Mouse (Mus musculus) cerebellum, postnatal 25 days (tissue): Measurements from ENCODE around the gene Nos2.
"Not testable (repeated sequence)": the region's sequence is repeated elsewhere in the genome, so short reads cannot be mapped to it uniquely, and the experiment has no call there.

Experiments used
- DNase-seq, 2 experiments: peaks; one replicate each; pipeline ENCODE4 v3.0.0; 2021; ENCODE audit warnings: mixed read lengths in 2 of 2

The Nos2 gene

DNA sequence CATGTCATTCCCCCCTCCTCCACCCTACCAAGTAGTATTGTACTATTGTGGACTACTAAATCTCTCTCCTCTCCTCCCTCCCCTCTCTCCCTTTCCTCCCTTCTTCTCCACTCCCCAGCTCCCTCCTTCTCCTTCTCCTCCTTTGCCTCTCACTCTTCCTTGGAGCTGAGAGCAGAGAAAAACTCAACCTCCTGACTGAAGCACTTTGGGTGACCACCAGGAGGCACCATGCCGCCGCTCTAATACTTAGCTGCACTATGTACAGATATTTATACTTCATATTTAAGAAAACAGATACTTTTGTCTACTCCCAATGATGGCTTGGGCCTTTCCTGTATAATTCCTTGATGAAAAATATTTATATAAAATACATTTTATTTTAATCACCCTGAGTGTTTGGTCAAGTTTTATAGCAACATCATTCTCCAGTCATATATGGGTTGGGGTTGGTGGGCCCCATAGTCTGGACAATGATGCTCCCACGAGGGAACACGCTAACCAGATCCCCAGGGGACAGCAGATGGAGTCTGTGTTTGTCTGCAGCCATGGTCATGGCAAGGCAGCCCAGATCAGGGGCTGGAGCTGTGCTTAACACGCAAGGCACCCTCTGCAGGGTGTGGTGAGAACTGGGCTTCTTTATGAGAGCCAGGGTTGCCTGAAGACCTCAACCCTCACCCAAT, 39.4 kb downstream of the Nos2 start:
- peak in 1 of 2 experiments; percentile 25 for DNase-seq

DNA sequence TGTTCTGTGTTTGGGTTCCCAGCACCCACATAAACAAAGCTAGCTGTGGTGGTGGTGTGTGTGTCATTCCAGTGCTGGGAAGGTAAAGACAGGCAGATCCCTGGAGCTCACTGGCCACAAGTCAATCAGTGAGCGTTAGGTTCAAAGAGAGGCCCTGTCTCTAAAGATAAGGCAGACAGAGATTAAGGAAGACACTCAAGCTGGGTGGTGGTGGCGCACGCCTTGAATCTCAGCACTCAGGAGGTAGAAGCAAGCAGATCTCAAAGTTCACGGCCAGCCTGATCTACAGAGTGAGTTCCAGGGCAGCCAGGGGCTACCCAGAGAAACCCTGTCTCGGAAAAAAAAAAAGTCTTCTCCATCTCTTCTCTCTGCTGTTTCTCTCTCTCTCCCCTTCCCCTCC, 40.6 kb downstream of the Nos2 start:
- DNase-seq: no peak

DNA sequence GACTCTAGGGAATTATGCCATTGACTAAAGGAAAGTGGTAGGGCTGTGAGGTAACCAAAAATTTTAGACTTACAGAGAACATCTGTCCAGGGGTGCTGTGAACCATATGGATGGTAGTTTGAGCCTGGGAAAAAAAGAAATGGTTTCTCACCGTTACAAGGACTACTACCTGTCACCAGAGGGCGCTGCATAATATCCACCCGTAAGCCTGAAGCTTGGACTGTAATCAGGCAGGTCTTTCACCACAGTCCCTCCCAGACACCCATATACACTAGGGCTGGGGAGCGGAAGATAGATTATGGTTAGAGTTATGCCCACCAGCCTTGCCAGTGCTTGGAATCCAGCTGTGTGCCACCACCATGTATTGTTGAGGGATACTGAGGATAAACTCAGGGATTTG, 46.8 kb downstream of the Nos2 start:
- DNase-seq: peak in 1 of 2 experiments; percentile 44

DNA sequence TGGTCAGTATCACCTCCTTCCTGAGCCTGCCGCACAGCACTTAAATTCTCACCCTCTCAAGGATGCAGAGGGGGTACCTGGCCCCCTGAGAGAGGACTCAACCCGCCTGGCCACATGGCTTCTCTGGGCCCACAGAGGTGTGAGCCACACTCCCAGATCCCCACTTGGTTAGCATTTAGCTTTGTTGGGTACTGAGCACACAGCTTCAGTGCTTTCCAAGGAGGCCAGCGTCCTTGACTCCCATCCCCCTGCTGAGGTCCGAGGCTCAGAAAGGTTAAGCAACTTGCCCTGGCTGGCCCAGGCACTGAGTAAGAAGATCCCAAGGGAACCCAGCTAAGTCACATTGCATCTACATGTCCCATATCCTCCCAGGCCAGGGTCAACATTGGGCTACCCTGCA, 47.5 kb downstream of the Nos2 start:
- DNase-seq: no peak

DNA sequence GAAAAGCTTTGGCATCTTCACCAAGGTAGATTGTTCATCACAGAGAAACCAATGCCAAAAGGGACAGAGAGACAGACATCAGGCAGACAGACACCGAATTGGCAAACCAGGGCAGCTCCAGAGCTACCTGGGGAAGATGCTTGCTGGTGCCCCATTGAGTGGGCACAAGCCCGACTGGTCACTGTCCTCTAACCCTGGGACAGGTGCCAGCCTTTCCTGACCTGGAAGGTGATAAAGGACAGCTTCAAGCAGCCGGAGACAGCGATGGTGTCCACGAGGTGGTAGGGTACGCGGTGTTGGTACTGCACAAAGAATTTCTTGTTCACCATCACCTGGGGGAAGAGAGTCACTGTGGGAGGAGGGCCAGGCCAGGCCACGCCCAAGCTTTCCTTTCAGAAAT, 50.5 kb downstream of the Nos2 start:
- DNase-seq: no peak

DNA sequence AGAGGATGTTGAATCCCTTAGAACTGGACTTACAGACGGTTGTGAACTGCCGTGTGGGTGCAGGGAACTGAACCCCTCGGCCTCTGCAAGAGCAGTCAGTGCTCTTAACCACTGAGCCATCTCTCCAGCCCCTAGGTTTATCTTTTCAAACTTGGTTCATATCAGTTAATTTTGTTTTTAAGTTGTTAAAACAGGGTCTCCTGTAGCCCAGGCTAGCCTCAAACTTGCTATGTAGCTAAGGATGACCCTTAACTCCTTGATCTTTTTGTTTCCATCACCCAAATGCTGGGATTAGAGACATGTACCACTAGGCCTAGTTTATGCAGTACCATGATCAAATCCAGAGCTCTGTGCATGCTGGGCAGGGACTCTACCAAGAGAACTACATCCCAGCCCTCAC, 51.2 kb downstream of the Nos2 start:
- DNase-seq: no peak

DNA sequence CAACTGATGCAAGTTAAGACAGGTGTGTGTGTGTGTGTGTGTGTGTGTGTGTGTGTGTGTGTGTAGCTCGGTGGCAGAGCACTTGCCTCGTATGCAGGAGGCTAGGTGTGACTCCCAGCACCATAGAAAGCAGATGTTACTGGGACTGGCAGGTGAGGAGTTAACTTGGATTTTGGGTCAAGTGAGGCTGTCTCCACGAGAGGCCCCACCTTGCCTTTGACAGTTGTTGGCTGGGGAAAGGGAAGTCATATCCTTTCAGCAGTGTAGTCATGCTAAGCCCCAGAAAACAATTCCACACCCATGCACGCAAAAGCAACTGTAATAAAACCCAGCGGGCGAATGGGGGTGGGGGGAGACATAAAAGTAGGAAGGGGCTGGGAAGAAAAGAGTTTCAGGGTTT, 51.7 kb downstream of the Nos2 start:
- no peak for DNase-seq

DNA sequence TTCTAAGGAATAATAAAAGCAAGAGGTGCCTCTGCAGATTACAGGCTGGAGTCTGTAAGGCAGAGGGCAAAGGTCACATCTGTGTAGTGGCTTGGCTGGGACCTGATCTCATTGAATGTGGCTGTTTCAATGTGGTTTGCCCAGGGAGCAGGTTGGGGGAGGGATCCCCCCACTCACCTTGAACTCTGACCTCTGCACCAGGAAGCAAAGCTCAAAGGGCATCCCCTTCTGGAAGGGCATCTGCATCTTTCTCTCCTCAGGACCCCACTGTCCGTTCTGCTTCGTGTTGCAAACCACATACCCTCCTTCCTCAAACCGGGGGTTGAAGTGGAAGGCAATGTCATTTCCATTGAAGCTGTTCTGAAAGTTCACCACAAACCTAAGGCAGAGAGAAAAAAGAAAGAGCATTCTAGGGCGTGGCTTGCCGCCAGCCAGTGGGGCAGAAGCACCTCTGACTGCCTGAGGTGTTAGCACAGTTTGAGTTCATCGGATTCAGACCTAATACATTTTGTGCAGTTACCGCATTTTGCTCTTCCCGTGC, 52.3 kb downstream of the Nos2 start:
- no peak for DNase-seq

DNA sequence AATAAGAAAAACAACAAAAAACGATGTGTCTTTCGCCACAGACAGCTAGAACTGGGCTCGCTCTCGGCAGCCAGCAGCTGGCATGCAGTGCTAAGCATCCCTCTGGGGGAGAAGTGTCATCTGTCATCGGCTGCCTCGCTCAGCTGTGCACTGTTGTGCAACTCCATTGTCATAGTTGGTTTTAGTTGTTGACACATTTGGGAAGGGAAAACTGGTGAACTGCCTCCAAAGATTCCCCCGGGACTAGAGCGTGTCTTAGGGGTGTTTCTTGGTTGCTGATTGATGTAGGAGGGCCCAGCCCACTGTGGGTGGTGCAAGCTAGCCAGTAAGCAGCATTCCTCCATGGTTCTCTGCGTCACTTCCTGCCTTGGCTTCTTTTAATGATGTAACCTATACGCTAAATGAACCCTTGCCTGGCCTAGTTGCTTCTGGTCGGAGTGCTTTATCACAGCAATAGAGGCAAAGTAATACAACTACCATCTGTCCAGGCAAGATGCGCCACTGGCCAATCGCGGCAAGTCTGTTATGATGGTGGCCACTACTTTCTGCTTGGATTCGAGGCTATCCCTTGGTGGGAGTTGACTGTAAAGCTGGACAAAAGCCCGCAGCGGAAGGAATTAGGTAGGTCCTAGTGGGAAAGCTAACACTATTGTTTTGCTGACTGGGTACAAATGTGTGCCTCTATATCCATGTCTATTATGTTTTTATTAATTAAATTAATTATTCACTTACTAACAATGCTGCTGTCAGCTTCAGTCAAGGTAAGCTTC, 53.0 kb downstream of the Nos2 start:
- DNase-seq: no peak

DNA sequence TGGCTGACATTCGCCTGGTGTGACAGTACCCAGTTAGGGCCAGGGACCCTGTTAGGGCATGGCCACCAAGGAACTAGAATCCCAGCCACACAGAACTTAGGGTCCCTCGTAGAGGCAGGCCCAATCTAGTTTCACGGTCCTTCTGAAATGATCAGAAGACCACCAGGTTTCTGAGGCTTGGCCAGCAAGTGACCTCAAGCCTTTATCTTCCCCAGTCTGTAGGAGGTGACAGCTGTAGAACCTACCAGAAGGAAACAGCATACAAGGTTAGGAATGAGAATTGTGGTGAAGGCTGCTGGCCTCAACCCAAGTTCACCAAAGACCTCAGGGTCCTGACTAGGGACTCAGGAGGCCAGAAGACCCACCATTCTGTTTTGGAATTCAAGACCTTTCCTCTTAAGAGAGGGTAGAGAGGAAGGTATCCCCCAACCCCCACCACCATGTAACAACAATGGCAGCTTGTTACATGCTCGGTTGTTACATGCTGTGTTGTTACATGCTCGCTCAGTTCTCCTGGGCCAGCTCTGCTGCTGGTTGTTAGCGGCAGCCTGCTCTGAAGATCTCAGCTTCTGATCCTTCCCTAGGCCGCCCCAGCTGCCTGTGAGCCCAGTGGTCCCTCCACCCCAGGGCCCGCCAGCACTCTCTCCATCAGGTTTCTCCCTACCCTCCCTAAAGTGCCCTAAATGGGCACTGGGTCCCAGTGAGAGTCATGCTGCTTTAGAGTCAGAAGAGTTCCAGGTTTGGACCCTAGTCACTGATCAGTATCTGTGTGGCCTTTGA, 56.3 kb downstream of the Nos2 start:
- no peak for DNase-seq

DNA sequence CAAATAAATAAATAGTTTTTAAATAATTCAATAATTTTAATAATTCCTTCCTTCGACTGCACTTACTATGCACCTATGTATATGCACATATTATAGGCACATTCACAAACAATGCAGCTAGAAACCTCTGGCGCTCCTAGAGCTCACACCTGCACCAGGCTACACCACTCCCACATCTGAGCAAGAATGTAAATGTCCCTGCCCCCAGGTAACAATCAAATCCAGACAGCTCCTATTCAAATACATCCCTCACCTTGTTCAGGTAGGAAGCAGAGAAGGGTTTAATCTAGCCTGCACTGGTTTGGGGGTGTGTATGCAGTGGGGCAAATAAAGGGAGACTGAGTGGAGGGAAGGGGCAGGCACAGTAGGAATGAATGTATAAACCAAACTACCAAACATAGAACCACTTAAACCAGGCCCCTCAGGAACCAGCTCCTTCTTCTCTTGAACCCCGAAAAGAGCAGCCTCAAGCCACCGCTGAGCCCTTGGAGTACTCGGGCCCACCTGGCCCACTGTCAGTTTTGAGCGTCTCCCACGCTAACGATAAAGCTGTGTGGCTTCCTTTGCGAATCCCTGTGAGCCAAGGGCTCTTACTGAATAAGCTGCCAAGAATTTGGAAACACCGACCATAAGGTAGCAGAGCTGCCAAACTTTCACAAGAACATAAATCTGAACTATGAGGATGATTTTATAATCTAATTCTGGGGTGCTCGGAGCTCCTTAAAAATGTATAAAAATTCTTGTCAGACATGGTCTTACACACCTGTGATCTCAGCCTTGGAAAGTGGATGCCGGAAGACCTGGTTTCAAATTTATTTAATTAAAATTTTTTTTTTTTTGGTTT, 57.8 kb downstream of the Nos2 start:
- DNase-seq: no peak

DNA sequence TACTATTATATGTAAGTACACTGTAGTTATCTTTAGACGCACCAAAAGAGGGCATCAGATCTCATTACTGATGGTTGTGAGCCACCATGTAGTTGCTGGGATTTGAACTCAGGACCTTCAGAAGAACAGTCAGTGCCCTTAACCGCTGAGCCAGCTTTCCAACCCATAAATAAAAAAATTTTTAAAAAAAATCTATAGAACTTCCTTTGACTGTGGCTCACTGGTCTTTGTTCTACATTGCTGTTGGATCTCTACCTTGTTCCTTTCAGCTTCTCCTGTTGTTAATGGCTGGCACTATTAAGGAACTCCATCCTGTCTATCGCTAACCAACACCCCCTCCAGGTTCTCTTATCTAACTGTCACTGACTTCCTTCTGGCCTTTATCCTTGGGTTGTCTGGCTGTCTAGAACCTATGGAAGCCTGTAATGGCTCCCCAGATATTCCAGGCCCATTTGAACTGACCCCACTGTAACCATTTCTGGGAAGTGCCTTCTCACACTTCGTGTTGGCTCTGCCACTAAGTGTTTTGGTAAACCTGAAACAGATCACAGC, 59.6 kb downstream of the Nos2 start:
- no peak for DNase-seq

DNA sequence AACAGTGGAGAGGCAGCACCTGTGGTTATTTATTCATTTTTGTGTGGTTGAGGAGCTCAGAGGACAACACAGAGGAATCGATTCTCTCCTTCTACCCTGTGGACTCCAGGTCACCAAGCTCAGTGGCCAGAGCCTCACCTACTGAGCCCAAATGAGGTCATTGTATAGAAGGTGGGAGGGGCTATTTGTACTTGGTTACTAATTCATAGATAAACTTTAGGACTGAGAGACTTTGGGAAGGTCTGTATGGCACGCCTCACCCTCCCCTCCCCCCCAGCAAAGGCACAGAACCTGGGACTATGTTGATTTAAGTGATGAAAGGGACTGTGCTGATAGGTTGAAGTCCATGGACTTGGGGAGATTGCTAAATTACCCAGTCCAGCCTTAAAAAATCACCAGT, 61.5 kb downstream of the Nos2 start:
- no peak for DNase-seq

DNA sequence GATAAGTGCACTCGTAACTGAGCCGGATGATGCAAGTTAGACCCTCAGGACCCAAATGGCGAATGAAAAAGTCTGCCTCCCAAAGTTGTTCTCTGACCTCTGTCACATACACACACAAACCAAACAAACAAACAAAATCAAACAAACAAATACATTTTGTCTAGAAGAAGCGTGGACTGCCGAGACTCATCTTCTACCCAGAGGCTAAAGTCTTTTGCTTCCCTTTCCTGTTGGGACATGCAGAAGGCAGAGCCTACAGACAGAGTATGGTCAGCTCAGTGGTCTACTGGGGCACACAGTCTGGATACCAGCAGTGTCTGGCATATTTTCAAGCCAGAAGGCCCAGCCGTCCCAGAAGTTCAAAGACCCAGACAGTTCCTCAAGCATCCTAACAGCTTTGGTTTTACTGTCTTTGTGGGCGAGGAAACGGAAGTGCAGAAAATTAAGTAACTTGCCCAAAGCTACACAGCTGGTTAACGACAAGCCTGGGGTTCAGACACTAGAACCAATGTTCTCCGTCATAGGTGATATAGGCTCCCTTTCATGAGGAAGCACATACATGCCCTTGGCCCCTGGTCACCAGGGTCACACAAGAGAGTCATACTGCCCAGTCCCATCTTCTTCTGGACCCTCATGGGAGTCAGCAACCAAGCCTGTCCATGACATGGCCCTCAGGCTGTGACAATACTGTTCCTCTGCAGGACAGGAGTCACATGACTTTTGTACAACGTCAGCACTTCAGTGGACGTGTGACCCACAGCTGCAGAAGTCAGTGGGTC, 62.1 kb downstream of the Nos2 start:
- DNase-seq: no peak

DNA sequence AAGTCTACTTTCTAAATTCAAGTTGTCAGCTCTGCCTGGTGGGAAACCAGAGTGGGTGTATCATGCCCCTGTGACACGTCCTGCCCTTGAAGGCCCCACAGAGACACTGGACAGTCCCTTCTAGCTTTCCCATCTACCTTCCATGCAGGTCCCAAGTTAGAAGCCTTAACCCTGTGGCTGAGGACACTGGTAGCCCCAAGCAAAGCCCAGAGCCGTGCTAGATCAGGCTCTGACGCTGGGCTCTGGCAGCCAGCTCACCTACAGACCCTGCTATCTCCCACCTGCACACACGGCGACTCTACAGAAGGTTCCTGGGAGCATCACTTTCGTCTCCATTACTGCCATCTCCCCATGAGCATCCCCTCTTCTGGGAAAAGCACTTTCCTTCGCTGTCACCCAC, 63.0 kb downstream of the Nos2 start:
- no peak for DNase-seq

DNA sequence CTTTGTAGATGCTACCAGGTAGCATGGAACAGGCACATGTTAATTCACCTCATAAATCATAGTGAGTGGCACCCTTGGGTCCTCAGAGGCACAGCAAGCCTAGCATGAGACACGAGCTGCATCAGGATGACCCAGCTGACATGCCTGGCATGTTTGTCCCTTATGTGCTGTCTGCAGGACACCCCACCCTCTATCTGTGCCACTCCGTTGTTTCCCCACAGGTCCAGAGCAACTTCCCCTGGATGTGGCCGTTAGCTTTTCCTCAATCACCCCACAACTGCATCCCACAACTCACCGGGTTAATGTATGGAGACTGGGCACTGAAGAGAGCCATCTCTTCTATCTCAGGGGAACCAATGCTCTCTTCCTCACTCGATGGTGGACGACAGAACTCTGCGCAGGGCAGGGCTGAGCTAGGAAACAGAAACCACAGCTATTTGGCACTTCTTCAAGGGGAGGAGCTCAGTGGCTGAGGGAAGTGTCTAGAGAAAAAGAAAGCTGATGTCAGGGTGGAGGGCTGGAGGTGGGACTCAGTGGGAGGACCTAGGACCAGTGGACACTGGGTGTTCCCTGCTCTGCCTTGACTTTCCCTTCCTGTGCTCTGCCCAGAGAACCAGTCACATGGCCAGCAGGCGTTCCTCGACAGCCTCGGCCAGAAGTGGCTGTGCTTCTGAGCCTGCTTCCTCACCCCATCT, 64.0 kb downstream of the Nos2 start, which contains the start of gene Lgals9:
Gene Lgals9 (minus strand): TSS at position 464 of the 695 bp plus-strand sequence.
- no peak for DNase-seq

DNA sequence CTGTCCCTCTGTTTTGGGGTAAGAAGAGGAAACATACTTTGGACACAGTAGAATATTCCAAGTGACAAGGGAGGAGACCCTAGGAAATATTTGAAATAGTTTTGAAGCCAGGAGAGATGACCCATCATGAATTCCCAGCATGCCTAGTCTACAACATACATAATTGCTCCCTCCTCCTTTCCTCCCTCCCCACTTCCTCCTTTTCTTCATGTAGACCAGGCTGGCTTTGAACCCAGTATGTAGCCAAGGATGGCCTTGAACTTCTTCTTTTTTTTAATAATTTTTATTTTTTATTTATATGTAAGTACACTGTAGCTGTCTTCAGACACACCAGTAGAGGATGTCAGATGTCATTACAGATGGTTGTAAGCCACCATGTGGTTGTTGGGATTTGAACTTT, 64.9 kb downstream of the Nos2 start:
- no peak for DNase-seq

DNA sequence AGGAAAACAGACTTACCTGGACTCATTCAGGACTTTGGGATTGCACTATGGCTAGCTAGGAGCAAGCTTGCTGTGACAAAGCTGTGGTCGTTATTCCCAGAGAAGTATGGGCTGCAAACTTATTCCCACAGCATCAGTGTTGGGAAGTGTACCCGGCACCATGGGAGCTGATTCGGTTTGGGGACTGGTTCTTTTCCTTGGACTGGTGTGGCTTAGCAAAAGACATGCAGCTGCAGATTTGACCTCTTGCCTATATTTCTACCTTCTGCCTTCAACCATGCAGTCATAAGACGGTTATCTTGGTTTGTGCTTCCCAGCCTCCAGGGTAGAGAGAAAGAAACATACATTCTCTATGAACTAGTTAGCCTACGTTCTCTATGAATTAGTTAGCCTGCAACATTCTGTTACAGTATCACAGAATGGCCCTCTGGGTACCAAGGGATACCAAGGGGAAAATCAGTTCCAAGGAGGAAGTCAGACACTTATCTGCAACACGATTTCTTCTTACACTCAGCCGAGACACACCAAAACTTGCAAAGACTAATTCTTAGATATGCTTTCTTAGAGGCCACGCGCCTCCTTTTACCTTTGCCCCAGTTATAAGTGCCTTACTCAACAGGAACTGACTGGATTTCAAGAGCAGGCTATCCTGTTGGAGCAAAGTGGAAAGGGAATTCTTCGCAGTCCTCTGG, 65.9 kb downstream of the Nos2 start:
- DNase-seq: no peak

DNA sequence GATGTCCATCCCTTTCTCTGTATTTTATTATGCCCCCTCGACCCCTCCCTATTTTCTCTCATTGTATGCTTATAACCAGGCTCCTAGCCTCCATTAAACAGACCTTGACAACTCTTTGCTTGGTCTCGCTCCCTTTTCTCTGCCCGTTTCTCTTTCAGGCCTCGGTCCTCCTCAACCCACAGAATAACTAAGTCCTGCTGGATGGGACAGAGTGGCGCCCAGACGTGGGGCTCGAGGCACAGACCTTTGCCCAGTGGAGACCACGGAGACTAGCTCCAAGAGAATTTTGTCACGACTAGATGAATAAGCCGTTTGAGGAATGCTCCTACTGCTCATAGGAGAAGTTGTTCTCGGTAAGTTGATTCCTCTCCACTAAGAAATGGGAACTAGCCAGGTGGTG, 68.6 kb downstream of the Nos2 start:
- not testable (repeated sequence) for DNase-seq

DNA sequence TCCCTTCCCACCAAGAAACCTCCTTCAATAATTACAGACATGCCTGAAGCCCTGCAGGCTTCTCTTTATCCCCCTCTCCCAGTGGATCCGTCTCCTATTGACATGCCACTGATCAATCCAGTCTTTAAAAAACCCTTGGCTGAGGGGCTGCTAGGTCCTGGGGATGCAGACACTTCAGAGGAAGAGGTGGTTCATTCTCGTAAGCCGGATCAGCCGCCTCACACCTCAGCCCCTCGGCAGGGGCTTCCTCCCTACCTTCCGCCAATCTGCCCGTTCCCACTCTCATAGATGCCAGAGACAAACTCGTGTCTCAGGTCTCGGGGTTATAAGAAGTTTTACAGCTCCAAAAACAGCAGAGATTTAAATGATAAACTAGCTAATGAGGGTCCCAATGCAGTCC, 69.5 kb downstream of the Nos2 start:
- no peak for DNase-seq
